Mouse (Mus musculus) embryonic stem cell, embryonic (primary cell): ENCODE measurements around the gene Whrn.

ENCODE experiments used
- CTCF ChIA-PET, 4 experiments: fragments of 300-600 bp in 2 of 4; fragments of 350-600 bp in 2 of 4; sonication (Branson Sonifier 250); formaldehyde crosslinking; loops; one replicate each; lab custom pipeline; 2022; ENCODE audit warnings: inconsistent platforms in 2 of 4; lab: Charles Lee
- POLR2A ChIA-PET, 4 experiments: fragments of 300-600 bp in 2 of 4; fragments of 350-600 bp in 2 of 4; sonication (Branson Sonifier 250); formaldehyde crosslinking; loops; one replicate each; lab custom pipeline; 2022; ENCODE audit warnings: antibody characterized with exemption in 4 of 4, inconsistent platforms in 1 of 4; lab: Charles Lee

Whrn gene

DNA sequence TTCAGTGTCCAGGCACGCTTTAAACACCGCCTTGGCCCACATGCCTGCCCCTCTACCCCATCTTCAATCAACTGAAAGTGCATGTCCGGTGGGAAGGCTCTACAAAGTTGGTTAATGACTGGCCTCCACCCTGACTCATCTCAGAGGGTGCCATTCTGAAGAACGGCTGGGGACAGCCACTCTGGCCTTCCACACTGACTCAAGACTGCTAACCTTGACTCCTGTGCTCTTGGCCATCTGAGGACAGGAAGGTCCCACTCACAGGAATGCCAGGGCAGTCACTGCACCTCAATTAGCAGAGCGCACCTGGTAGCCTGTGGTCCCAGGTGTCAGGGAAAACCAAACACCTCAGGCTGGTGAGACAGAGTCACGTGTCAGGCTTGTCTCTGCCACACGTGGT is 17.8 kb downstream of the Whrn start:
- ChIA-PET POLR2A (no interaction called here), CTCF (no interaction called here)

DNA sequence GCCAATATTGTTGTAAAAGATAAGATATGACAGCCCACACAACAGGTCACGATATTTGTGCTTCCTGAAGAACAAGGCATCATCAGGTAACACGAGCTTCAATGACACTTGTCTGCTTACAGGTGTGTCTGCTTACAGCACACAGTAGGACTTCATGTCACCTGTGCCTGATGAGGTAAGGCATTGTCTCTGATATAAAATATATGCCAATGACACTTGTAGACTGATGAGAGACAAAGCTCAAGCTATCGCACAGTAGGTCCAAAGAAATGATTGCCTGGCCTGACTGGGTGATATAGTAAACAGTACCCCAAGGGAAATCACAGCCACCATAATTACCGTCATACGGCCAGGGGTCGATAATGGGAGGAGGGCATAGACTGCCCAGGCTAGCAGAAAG is 18.9 kb downstream of the Whrn start:
- ChIA-PET CTCF (no interaction called here), POLR2A (interaction anchor here in 3 of 4 experiments (0.6 to 1.0 kb wide), 3 partner anchors 19 to 57 kb away, joined by 3 to 6 read pairs (median 3); no protein-coding TSS in a partner anchor)

DNA sequence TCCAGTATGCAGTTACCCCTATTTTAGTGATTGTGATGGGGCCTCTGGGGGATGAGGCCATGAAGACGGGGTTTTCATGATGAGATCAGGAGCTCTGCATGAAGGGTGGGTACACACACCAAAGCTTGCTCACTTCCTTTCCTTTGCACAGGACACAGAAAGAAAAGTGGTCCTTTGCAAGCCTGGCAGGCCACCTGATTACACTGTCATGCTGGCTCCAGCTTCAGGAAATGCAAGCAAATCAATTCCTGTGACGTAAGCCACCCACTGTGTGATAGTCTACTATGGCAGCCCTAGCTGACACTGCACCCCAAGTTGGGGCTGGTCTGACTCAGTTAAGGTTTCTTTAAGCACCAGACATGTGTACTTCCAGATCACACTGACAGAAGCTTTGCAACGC is 20.6 kb downstream of the Whrn start:
- POLR2A ChIA-PET, result interaction anchor here in 3 of 4 experiments (0.5 to 2.2 kb wide), 8 partner anchors 8 to 83 kb away, joined by 3 to 7 read pairs (median 4); partner anchors contain the start of gene Tmem268 (in 1 of the 3)
- CTCF ChIA-PET, result interaction anchor here in 2 of 4 experiments (0.6 to 1.3 kb wide), 4 partner anchors 22 to 527 kb away, joined by 3 to 8 read pairs (median 3); no protein-coding TSS in a partner anchor

GRCm38 (mm10) chr4:63474439-63474838 is 21.4 kb downstream of the Whrn start:
- ChIA-PET CTCF (interaction anchor here in 3 of 4 experiments (0.5 to 1.3 kb wide), 6 partner anchors 22 to 528 kb away, joined by 3 to 8 read pairs (median 4); no protein-coding TSS in a partner anchor), POLR2A (interaction anchor here in 2 of 4 experiments (0.6 to 2.3 kb wide), 12 partner anchors 9 to 85 kb away, joined by 3 to 7 read pairs (median 3); partner anchors contain the start of gene Tmem268 (in 1 of the 2))

GRCm38 (mm10) chr4:63467338-63467737 is 28.5 kb downstream of the Whrn start:
- POLR2A ChIA-PET, result interaction anchor here in 2 of 4 experiments (0.5 to 0.8 kb wide), 3 partner anchors 8 to 89 kb away, joined by 3 to 7 read pairs (median 5); no protein-coding TSS in a partner anchor
- CTCF ChIA-PET, result interaction anchor here in 2 of 4 experiments (0.6 to 1.1 kb wide), 2 partner anchors 95 to 1970 kb away, joined by 4 to 9 read pairs; no protein-coding TSS in a partner anchor

DNA sequence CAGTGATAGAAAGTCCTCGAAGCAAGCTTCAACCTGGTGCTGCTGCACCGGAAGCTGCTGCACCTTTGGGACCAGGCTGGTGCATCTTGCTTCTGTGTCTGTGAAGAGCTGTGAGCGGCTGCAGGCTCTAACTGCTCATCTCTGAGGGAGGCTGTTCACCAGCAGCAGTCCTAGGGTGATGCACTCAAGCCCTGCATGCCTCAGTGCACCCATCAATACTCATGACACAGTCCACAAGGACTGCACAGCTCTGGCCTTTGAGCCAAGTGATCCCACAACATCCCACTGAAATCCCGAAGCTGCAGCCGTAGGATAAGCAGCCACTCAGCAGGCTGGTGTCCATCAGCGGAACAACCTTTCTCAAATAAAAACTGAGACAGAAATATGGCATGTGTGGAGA is 29.6 kb downstream of the Whrn start:
- CTCF ChIA-PET, result no interaction called here
- POLR2A ChIA-PET, result interaction anchor here in 1 of 4 experiments (0.8 kb wide), 1 partner anchor 46 kb away, joined by 4 read pairs; no protein-coding TSS in a partner anchor

DNA sequence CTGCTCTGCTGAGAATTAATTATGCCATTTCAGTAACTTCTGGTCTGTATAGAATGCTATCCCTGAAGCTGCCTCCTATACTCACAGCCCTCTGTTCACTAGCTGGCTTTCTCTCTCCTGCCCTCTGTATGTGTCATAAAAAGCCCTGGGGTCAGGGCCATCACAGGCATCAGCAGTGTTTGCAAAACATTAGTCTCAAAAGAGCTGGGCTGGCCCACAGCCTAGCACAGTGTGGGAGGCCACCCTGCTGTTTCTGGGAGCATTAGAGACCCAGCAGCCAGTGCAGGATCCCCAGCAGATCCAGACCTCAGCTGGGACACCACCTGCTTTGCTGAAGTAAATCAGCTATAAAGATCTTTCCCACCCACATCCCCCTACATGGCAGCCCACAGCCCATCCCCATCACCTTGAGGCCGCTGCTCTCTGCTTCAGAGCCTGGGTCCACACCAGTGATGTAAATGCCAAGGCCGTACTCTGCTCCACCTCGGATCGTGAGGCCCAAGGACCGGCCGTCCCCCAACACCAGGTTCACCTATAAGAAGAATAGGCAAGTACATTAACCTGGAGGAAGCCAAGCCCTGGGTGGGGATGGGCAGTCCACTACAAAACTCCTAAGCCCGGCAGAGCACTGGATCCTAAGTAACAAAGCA is 34.8 kb downstream of the Whrn start:
- CTCF ChIA-PET, result no interaction called here
- POLR2A ChIA-PET, result interaction anchor here in 1 of 4 experiments (1.0 kb wide), 1 partner anchor 41 kb away, joined by 3 read pairs; no protein-coding TSS in a partner anchor

DNA sequence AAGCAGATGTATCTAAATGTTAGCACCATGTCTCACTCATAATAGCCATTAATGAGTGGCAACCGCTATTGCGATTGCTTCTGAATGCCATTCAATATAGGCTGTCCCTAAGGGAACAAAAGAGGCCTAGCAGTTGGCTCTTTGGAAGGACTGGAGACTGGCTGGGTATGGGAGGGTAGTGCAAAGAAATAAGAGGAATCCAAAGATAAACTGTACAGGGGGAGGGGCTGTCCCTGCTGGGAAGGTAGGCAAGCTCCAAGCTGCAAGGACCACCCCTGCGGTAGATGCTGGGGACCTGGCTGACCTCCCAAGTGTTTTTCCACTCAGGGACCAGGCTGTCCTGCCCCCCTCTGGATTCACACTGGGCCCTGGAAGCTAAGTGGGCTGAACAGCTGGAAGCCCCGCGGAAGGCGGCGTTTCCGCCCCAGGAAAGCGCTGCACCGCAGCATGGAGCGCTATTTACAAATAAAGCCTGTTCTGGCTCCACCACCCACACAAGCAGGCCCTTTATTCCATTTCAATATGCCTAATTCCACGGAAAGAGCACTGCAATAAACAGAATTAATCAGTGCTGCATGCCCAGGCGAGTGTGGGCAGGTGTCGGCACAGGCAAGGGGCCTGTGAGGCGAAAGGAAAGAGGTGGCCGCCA is 36.5 kb downstream of the Whrn start:
- CTCF ChIA-PET, result interaction anchor here in 2 of 4 experiments (0.6 kb wide), 2 partner anchors 26 to 174 kb away, joined by 3 to 4 read pairs; no protein-coding TSS in a partner anchor
- POLR2A ChIA-PET, result interaction anchor here in 3 of 4 experiments (0.7 to 1.7 kb wide), 7 partner anchors 9 to 583 kb away, joined by 3 to 5 read pairs (median 3); partner anchors contain the start of gene Whrn (in 1 of the 3)

- POLR2A ChIA-PET, result no interaction called here
- CTCF ChIA-PET, result interaction anchor here in 1 of 4 experiments (0.5 kb wide), 1 partner anchor 30 kb away, joined by 3 read pairs; no protein-coding TSS in a partner anchor
These were observed 39.2 kb downstream of the Whrn start for GRCm38 (mm10) chr4:63456547-63456946.

DNA sequence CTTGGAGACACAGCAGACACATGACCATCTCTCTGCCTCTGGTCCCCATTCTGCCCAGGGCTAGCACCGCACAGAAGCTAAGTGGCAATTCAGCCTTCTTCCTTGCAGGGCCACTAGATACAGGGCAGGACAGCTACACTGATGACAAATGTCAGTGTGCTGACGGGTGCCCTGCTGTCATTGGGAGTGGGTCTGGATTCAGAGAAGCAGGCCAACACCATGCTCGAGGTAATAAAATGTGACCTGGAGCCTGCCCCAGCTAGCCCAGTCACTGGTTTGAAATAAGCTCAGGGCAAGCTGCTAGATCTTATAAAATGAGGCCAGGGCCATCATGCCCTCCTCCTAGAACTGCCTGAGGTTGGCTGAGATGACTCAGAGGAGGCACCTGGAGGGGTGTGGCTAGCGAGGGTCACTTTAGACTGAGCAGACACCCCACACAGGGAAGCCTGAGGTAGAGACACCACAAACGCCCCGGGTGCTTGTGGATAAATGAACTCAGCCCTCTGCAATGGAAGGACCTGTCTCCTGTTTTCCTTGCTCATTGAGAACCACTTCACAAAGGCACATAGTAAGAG is 41.8 kb downstream of the Whrn start:
- CTCF ChIA-PET, result no interaction called here
- POLR2A ChIA-PET, result interaction anchor here in 1 of 4 experiments (2.6 kb wide), 1 partner anchor 21 kb away, joined by 7 read pairs; no protein-coding TSS in a partner anchor

DNA sequence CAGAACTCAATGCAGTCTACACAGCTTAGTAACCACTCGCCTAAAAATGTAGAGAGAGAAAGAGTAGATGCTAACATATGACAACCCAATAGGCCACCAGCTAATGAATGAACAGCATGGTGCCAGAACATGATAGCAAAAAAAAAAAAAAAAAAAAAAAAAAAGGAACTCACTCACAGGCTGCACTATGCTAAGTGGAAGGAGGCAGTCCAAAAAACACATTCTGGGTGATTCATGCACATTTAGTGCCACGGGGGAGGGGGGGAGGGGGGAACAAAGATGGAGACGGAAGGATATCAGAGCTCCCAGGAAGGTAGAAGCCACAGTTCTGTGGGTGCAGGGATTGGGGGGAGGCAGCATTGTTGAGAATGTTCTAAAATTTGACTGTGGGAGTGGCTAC is 43.2 kb downstream of the Whrn start:
- ChIA-PET CTCF (interaction anchor here in 1 of 4 experiments (0.6 kb wide), 2 partner anchors 22 to 56 kb away, joined by 3 to 10 read pairs; no protein-coding TSS in a partner anchor), POLR2A (interaction anchor here in 3 of 4 experiments (0.5 to 2.6 kb wide), 12 partner anchors 13 to 869 kb away, joined by 3 to 8 read pairs (median 4); no protein-coding TSS in a partner anchor)

- CTCF ChIA-PET, result interaction anchor here in 1 of 4 experiments (0.6 kb wide), 3 partner anchors 22 to 410 kb away, joined by 4 to 5 read pairs (median 5); no protein-coding TSS in a partner anchor
- POLR2A ChIA-PET, result interaction anchor here in 2 of 4 experiments (0.8 to 1.6 kb wide), 4 partner anchors 8 to 40 kb away, joined by 3 to 5 read pairs (median 3); no protein-coding TSS in a partner anchor
These were observed 45.2 kb downstream of the Whrn start for GRCm38 (mm10) chr4:63450551-63450950.

GRCm38 (mm10) chr4:63444362-63445066 is 51.3 kb downstream of the Whrn start:
- ChIA-PET POLR2A (interaction anchor here in 1 of 4 experiments (0.7 to 1.1 kb wide), 2 partner anchors 68 to 81 kb away, joined by 3 read pairs; no protein-coding TSS in a partner anchor), CTCF (no interaction called here)

DNA sequence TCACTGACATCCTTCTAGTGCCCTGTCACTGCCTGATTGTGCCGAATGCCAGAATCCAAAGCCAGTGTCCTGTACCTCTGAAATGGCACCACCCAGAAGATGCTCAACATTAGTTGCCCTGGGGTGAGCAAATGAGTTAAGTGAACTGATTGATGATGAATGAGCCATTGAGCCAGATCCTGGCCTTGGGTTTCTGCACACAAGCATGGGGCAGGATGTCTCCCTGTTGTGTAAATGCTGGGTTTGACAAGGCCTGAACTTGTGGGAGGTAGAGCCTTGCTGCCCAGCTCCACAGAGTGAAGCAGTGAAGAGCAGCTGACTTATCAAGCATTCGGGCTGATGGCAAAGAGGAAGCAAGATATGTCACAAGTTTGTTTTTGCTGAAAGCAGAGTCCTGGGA is 52.7 kb downstream of the Whrn start:
- CTCF ChIA-PET, result no interaction called here
- POLR2A ChIA-PET, result no interaction called here

- POLR2A ChIA-PET, result interaction anchor here in 2 of 4 experiments (0.6 to 2.6 kb wide), 7 partner anchors 9 to 74 kb away, joined by 3 to 10 read pairs (median 3); no protein-coding TSS in a partner anchor
These were observed 54.2 kb downstream of the Whrn start for GRCm38 (mm10) chr4:63441616-63442015.

GRCm38 (mm10) chr4:63440262-63440661 is 55.5 kb downstream of the Whrn start:
- POLR2A ChIA-PET, result interaction anchor here in 2 of 4 experiments (0.5 to 2.6 kb wide), 8 partner anchors 9 to 663 kb away, joined by 3 to 10 read pairs (median 4); no protein-coding TSS in a partner anchor
- CTCF ChIA-PET, result interaction anchor here in 1 of 4 experiments (0.6 kb wide), 1 partner anchor 29 kb away, joined by 3 read pairs; no protein-coding TSS in a partner anchor

More at GRCm38 (mm10) chr4:63441616-63442015, 54.2 kb downstream of the Whrn start:
- CTCF ChIA-PET, result interaction anchor here in 2 of 4 experiments (0.6 to 0.9 kb wide), 2 partner anchors 8 to 70 kb away, joined by 3 to 5 read pairs; no protein-coding TSS in a partner anchor

DNA sequence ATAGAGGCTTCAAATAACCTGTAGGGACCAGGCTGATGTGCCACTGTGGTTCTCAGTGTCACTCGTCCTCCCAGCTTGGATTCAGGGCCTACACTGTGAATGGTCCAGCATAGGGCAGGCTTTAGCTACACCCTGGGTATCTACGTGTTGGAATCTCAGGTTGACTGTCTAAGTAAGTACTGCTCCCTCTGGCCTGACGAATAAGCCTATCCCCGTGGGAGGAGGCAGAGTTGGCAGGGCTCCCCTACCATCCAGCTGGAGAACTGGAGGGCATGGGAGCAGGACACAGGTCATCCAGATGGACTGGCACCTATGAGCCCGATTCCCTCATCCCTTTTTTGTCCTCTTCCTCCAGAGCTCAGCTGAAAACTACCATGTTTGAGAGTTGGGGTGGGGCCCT is 57.8 kb downstream of the Whrn start:
- ChIA-PET CTCF (no interaction called here), POLR2A (interaction anchor here in 2 of 4 experiments (0.5 to 5.0 kb wide), 5 partner anchors 13 to 118 kb away, joined by 3 to 60 read pairs (median 7); partner anchors contain the start of gene Whrn (in 1 of the 2))
